Mouse (Mus musculus) B cell, adult 2 months (primary cell): Measurements from ENCODE around the gene Pdik1l.
A peak's percentile ranks its signal among the peaks of the same experiment; 100 is the strongest.

Experiments
- DNase-seq, 2 experiments: peaks; one replicate each; pipeline ENCODE4 v3.0.0; 2022

Gene Pdik1l

GRCm38 (mm10) chr4:134287575-134288025, at the start of gene Pdik1l:
Pdik1l (minus strand) TSS chr4:134287895.
- peak; percentile 76 to 78 for DNase-seq

DNA sequence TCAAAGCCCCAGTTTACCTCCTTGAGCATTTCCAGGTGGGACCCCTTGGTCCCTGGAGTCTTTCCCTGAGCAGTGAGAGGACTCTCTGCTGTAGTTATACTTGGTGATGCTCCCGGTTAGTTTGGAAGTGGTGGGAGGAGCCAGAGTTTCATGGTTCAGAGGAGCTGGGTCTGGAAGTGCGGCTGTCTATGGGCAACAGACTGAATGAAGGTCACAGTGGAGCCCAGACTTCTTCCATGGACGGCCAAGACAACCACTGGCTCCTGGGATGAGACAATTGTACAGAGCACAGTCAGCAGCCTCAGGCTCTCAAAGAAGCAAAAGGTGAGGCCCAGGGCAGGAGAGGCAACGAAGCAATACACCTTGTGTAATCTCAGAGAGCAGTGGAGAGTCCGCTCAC, 42.6 kb upstream of the Pdik1l start:
- DNase-seq, result no peak

- DNase-seq, result no peak
These were observed 41.1 kb upstream of the Pdik1l start for GRCm38 (mm10) chr4:134328832-134329231.

DNA sequence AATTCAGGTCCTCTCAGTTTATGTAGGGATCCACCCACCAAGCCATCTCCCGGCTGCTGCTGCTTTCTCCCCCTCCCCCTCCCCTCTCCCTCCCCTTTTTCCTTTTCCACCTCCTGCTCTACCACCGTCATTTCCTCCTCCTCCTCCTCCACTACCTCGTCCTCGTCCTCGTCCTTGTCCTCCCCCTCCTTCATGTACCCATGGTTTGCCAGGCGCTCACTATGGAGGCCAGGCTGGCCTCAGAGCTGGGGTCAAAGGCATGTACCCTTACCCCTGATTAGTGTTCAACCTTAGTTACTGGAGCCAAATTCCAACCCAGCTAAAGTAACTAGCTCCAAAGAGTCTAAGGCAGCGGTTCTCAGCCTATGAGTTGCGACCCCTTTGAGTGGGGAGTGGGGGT, 40.5 kb upstream of the Pdik1l start:
- no peak for DNase-seq

- DNase-seq, result no peak
These were observed 39.3 kb upstream of the Pdik1l start for GRCm38 (mm10) chr4:134326859-134327530.

DNA sequence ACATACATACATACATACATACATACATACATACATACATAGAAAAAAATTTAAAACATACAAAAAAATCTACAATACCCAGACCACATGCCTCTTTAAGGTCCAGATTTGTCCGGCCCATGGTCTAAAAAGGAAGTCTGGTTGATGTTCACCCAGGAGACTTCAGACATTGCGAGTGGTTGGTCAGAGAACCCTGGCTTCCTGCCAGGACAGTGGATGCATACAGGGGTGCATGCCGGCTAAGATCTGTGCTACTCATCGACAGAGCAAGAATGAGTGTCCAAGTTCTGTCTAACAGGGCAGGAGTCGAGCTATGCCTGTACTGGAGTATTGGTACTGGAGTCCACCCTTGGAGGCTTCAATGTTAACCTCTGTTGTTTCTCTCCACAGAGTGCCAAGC, 37.0 kb upstream of the Pdik1l start:
- DNase-seq, result no peak

- no peak for DNase-seq
These were observed 33.8 kb upstream of the Pdik1l start for GRCm38 (mm10) chr4:134321524-134321923.

- DNase-seq, result no peak
These were observed 32.0 kb upstream of the Pdik1l start for GRCm38 (mm10) chr4:134319674-134320073.

GRCm38 (mm10) chr4:134319074-134319473, 31.4 kb upstream of the Pdik1l start:
- DNase-seq, result no peak

DNA sequence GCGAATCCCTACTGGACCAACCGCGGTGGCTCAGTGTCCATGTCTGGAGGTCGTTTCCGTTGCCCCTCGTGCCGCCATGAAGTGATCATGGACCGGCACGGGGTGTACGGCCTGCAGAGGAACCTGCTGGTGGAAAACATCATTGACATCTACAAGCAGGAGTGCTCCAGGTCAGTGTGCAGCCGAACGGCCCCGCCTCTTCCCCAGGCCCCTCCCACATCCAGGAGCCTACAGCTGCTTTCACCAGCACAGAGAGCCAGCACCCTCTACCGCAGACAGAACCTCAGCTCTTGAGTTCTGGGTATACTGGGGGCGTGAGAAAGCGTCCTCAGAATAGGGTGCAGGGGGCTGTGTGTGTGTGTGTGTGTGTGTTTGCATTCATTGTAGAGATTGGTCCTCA, 28.7 kb upstream of the Pdik1l start:
- no peak for DNase-seq

DNA sequence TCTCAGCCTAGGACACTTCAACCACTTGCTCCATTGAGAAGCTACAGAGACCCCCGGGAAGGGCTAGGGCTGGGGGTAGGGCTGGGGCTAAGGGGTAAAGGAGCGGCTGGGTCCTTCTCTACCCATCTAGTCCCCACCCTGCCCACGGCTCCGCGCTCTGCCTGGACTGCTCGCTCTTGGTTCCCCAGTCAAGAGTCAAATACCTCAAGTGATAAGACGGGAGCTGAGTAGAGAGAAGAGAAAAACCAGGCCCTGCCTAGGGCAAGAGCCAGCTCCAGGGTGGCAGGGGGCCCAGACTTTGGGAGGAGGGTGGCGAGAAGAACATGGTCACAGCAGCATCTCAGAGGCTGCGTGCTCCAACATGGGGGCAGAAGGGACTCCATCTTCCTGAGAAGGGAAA, 27.8 kb upstream of the Pdik1l start:
- DNase-seq, result no peak

DNA sequence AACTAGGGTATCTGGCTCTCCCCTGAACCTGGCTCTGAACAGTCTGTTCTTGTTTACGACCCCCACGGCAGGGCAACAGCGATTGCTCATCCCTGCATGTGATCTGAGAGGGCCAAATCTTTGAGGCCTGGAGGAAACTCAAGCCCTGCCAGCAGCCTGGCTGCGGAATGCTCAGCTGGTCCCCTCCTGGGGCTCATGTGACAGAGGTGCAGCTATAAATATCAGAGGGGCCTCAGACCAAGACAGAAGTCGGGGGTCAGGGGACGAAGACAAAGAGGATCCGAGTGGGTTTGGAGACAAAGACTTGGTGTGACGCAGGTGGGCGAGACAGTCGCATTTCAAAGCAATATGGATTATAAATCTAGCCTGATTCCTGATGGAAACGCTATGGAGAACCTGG, 27.2 kb upstream of the Pdik1l start, which contains the start of gene Trim63:
Trim63 (plus strand) TSS at position 245 of the 400 bp plus-strand sequence.
- DNase-seq, result no peak

- no peak for DNase-seq
These were observed 26.5 kb upstream of the Pdik1l start for GRCm38 (mm10) chr4:134314081-134314655.

DNA sequence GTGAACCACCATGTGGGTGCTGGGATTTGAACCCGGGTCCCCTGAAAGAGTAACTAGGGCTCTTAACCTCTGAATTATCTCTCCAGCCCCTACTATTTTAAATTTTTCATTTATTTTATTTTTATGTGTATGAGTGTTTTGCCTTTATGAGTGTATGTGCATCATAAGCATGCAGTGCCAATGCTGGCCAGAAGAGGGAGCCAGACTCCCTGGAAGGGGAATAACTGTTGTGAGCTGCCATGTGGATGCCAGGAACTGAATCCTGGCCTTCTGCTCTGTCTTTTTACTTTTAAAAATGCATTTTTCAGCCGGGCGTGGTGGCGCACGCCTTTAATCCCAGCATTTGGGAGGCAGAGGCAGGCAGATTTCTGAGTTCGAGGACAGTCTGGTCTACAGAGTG, 25.2 kb upstream of the Pdik1l start:
- DNase-seq, result peak; percentile 51 to 54

DNA sequence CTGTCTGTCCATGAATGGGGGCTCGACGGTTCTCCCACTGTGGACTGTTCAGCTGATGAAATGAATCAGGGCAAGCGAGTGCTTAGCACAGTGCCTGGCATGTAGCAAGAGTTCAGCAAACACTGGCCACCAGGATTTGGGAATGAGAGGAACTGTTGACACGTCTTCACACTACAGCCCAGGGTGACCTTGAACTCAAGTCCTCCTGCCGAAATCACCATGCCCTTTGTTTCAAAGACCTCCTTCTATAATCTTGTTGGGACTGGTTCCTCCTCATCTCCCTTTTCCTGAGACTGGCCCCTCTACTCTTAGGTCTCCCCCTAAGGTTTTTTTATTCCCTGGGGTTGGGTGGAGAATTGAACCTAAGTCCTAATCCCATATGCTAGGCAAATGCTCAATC, 24.6 kb upstream of the Pdik1l start:
- no peak for DNase-seq

GRCm38 (mm10) chr4:134311784-134312183, 24.1 kb upstream of the Pdik1l start:
- DNase-seq, result no peak

GRCm38 (mm10) chr4:134310656-134311055, 23.0 kb upstream of the Pdik1l start:
- DNase-seq, result no peak

DNA sequence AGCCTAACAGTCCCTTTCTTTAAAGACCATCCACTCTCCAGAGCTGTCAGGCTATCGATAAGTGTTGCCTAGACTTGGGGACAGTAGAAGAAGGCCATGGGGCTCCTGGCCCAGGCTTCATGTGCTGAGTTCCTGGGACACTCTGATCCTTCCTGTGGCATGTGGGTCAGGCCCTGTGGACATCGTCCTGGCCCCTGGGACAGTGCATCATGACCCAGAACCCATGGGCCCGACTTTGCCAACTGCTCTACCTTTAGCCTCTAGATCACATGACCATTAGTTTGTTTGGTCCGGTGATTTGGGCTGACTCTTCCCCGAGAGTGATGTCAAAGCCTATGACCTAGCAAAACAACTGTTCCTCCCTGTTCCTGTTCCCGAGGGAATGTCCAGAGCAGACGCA, 22.4 kb upstream of the Pdik1l start:
- DNase-seq, result no peak

- DNase-seq, result peak; percentile 31 to 33
These were observed 19.8 kb upstream of the Pdik1l start for GRCm38 (mm10) chr4:134307367-134308072.

DNA sequence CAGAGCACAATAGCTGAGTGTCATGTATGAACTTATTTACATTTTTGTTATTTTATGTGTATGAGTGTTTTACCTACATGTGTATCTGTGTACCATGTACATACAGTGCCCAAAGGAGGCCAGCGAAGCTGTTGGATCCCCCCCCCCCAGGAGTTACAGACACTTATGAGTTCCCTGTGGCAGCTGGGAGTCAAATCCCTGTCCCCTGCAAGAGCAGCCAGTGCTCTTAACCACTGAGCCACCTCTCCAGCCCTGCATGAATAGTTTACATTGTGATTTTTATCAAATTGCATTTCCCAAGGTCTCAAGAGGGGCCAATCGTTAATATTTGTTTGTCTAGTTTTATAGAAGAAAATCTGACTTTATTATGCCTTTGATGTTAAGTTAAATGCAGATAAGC, 19.3 kb upstream of the Pdik1l start:
- DNase-seq, result no peak

- no peak for DNase-seq
These were observed 14.4 kb upstream of the Pdik1l start for GRCm38 (mm10) chr4:134302084-134302483.

- no peak for DNase-seq
These were observed 12.6 kb upstream of the Pdik1l start for GRCm38 (mm10) chr4:134300316-134300715.

DNA sequence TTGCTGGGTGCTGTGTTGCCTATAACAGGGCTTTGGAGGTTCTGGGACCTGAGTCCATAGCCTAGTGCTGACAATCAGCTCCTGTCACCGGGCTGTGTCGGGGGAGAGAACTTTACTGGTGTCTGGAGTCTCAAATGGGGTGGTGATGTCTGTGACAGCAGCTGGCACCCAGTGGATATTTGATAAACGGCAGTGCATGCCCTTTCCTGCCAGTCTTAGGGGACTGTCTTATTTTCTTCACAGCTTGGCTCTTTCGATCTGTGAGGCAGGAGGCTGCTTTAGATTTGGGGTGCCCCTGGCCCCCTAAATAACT, 11.8 kb upstream of the Pdik1l start:
- DNase-seq, result no peak
